Mouse (Mus musculus) thymus, adult 2 months (tissue): Measurements from ENCODE around the gene Lrrfip2. TPM values are rescaled to one million over a fixed set of nuclear protein-coding genes. Genes with fewer than 3 reads are reported as not detected.
A peak's percentile ranks its signal among the peaks of the same experiment; 100 is the strongest.

Source experiments
- DNase-seq: peaks from one replicate; pipeline ENCODE4 v3.0.0; 2021
- H3K27ac ChIP-seq: fragments of 200-500 bp; 2 replicates; pipeline ENCODE4 v1.5.1; 2012; ENCODE audit warnings: low read length, control low read depth; ENCODE audit not compliant: control insufficient read depth, insufficient read depth
- H3K27me3 ChIP-seq: fragments of 200-500 bp; 2 replicates; pipeline ENCODE4 v1.6.1; 2012; ENCODE audit warnings: mild to moderate bottlenecking, low read length, moderate library complexity, mixed read lengths; ENCODE audit not compliant: control insufficient read depth, insufficient read depth
- H3K36me3 ChIP-seq: fragments of 200-500 bp; 2 replicates; pipeline ENCODE4 v1.6.1; 2012; ENCODE audit warnings: mild to moderate bottlenecking, low read length, moderate library complexity; ENCODE audit not compliant: control insufficient read depth, insufficient read depth
- H3K4me1 ChIP-seq: fragments of 200-500 bp; replicated peaks from 2 replicates; pipeline ENCODE4 v1.6.1; 2012; ENCODE audit warnings: low read length; ENCODE audit not compliant: control insufficient read depth, insufficient read depth
- H3K4me3 ChIP-seq: fragments of 200-500 bp; 2 replicates; pipeline ENCODE4 v1.5.1; 2012; ENCODE audit warnings: mild to moderate bottlenecking, low read length, control low read depth, moderate library complexity; ENCODE audit not compliant: control insufficient read depth, insufficient read depth
- CTCF ChIP-seq: fragments of 200-500 bp; IDR thresholded peaks from 2 replicates; pipeline ENCODE4 v1.5.1; 2012; ENCODE audit warnings: mild to moderate bottlenecking, control low read depth, low read length, moderate library complexity, borderline replicate concordance; ENCODE audit not compliant: control insufficient read depth, poor library complexity, insufficient read depth; ENCODE audit errors: extremely low read depth
- POLR2A ChIP-seq: fragments of 200-500 bp; IDR thresholded peaks from 2 replicates; pipeline ENCODE4 v1.6.1; 2012; ENCODE audit warnings: mild to moderate bottlenecking, low read length, control low read depth, moderate library complexity; ENCODE audit not compliant: control insufficient read depth, poor library complexity, insufficient read depth; ENCODE audit errors: extremely low read depth
- WGBS: fragments of 180-500 bp; shearing (Covaris S2); methylation state at CpG from one replicate; pipeline ENCODE4 v1.1.7; 2018; 5-methylcytosine and 5-hydroxymethylcytosine counted together
- polyA plus RNA-seq: library from polyadenylated mRNA; depleted of rRNA; stranded (reverse); fragments of >200 nt; gene quantifications from 2 replicates; pipeline ENCODE4 v1.2.3, GENCODE M21; 2012

Lrrfip2 gene
- polyA plus RNA-seq, 1 experiment = 8.4 TPM

DNA sequence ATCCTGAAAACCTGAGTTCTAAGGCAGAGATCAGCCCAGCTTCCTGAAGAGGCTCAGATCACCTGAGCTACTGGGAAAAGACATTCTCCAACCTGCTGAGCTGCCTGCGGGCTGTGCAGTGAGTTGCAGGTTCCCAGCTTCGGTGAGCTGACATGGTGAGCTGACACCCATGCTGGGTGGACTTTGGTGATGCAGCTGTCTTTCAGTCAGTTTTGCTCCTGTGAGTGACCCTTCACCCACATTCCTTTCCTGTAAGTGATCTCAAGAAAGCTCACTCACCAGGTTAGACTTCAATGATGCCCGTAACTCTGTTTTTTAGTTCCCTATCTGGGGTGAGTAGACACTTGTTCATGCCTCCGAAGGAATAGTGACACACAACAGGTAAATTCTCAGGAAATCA is 32.1 kb upstream of the Lrrfip2 start:
- no peak for TF ChIP-seq POLR2A
- TF ChIP-seq CTCF = no peak
- H3K27me3 ChIP-seq = no peaks in the 10 kb centered on the region

DNA sequence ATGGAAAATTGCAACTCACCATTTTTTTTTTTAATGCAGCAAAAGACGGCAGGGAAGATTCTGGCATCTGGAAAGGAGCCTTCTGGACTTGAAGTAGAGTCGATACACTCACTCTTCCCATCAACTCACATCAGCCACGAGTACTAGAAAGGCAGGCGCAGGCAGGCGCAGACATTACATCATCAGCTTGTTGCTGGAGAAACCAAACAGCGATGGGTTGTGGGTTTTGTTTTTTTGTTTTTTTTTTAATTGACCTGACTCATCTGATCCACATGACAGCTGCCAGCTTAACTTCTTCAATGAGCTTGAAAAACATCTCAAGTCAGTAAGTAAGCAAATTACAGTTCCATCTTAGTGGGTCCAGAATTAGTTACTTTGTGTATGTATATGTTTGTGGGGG is 31.3 kb upstream of the Lrrfip2 start:
- no peak for DNase-seq
- 75% methylated on average over 6 of the region's 6 CpGs for WGBS
- no peaks in the 10 kb centered on the region for H3K4me1 ChIP-seq

More for the DNA sequence above, 32.1 kb upstream of the Lrrfip2 start:
- no peak overlapping the region for H3K4me3 ChIP-seq
- no peak for DNase-seq
- H3K4me1 ChIP-seq = 0 out of 2 replicates have a peak, but pooled peaks cover 4% of the 10 kb centered on the region
- WGBS = 65% methylated on average over 4 of the region's 4 CpGs
- no peak overlapping the region for H3K27ac ChIP-seq
- no peaks in the 10 kb centered on the region for H3K36me3 ChIP-seq

DNA sequence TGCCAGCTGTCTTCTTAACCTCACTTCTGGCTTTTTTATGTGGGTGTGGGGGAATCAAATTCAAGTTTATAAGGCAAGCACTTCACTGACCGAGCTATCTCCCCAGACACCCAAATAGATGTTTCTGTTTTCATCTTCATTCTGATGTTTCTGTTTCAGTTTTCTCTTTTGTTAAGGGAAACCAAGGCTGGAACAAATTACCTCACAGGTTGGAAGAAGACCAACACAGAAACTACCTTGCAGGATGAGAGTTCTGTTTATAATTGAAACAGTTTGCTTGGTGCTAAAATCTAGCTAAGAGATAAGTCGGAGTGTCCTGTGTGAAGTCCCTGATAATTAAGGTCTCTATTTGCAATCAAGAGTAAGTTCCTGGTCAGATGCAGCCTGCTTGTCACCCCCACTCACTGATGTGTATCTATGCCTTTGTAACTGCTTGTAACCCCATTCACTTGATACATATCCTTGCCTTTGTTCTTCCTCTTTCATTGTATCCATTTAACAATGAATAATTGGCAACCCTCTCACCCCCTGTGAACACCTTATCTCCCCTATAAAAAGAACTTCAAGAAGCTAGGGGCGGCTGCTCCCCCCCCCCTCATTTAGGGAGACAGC is 30.3 kb upstream of the Lrrfip2 start:
- no peak overlapping the region for H3K27ac ChIP-seq
- WGBS = 80% methylated on average over 3 of the region's 3 CpGs
- no peak for TF ChIP-seq CTCF
- no peak for TF ChIP-seq POLR2A
- H3K27me3 ChIP-seq = no peaks in the 10 kb centered on the region
- H3K4me3 ChIP-seq = no peak overlapping the region
- DNase-seq = no peak
- no peaks in the 10 kb centered on the region for H3K36me3 ChIP-seq
- H3K4me1 ChIP-seq = no peaks in the 10 kb centered on the region

More for the DNA sequence above, 31.3 kb upstream of the Lrrfip2 start:
- no peak overlapping the region for H3K27ac ChIP-seq
- no peak for TF ChIP-seq POLR2A
- TF ChIP-seq CTCF = no peak
- H3K36me3 ChIP-seq = no peaks in the 10 kb centered on the region
- no peak overlapping the region for H3K4me3 ChIP-seq
- no peaks in the 10 kb centered on the region for H3K27me3 ChIP-seq

DNA sequence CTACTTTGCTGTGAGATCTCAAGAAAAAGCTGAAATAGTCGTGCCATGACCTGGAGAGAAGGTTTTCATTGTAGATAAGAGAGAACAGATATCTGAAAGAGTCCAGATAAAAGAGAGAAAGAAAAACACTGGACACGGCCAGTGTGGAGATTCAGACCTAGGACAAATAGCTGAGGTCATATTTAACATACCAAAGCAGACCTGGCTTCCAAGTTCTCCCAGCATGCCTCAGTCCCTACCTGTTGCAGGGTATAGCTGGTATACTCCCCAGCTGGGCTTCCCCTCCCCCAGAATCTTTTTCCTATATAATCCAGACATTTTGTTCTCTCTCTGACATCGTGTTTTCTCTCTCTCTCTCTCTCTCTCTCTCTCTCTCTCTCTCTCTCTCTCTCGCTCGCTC is 29.4 kb upstream of the Lrrfip2 start:
- DNase-seq = no peak
- Histone ChIP-seq H3K4me1 (no peaks in the 10 kb centered on the region), H3K4me3 (no peak overlapping the region), H3K27me3 (no peaks in the 10 kb centered on the region), H3K27ac (no peak overlapping the region), H3K36me3 (no peaks in the 10 kb centered on the region)
- 69% methylated on average over 5 of the region's 5 CpGs for WGBS
- TF ChIP-seq CTCF (no peak), POLR2A (no peak)

DNA sequence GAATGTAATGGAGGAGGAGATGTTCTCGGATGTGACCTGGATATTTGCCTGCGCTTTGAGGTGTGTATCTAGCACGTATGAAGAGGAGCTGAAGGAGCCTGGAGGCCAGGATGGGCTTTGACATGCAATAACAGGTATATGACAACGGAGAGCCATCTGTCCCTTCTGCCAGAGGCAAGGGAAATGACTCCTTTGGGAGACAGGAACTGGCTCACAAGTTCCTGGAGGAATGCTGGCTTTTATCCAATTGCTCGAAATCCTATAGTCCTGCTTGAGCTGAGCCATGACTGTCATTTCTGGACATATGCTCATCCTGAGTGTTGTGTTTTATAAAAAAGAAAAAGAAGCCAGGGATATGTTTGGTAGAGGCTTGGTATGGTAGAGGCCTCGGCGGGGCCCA is 28.5 kb upstream of the Lrrfip2 start:
- WGBS = 87% methylated on average over 7 of the region's 7 CpGs
- H3K27ac ChIP-seq = no peak overlapping the region
- no peaks in the 10 kb centered on the region for H3K36me3 ChIP-seq
- H3K4me3 ChIP-seq = no peak overlapping the region
- no peak for DNase-seq
- H3K27me3 ChIP-seq = no peaks in the 10 kb centered on the region
- TF ChIP-seq POLR2A = no peak
- no peak for TF ChIP-seq CTCF
- no peaks in the 10 kb centered on the region for H3K4me1 ChIP-seq

DNA sequence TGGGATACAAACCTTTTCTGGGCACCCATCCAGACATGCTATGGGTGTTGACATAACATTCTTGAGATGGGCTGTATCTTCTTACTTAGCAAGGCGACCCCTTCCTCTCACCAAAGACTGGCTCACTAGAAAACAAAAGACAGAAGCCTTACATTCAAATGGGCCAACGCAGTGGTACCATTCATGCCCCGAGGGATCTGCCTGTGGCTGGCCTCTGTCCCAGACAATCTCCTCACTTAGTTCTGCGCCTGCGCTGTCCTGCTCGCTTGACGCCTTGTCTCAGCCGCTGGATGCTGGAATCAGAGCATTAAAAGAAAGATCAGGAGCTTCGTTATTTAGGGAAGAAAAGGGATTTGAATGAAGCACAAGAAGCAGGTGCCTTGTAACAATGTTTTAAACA is 24.7 kb upstream of the Lrrfip2 start:
- Histone ChIP-seq H3K36me3 (no peaks in the 10 kb centered on the region), H3K4me3 (no peak overlapping the region), H3K27ac (no peak overlapping the region), H3K27me3 (no peaks in the 10 kb centered on the region), H3K4me1 (no peaks in the 10 kb centered on the region)
- no peak for DNase-seq
- TF ChIP-seq POLR2A = no peak
- no peak for TF ChIP-seq CTCF
- WGBS = 81% methylated on average over 9 of the region's 9 CpGs

DNA sequence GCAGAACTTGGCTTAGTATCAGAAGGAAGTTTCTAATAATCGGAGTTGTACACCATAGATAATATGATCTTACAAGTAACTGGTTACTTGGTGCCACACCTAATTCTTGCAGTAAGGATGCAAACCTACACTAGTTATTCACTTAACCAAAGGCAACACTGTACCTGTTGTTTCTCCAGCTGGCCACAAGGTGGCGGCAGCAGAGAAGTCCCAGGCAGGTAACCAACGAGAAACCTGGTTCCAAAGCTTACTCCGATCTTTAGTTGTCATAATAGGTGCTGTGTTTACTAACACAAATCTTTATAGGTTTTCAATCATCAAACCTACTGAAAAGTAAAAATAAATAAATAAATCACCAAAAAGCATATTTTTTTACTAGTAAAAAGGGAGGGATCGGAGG is 24.3 kb upstream of the Lrrfip2 start:
- Histone ChIP-seq H3K4me3 (no peak overlapping the region), H3K27ac (no peak overlapping the region), H3K4me1 (no peaks in the 10 kb centered on the region), H3K27me3 (no peaks in the 10 kb centered on the region), H3K36me3 (no peaks in the 10 kb centered on the region)
- 32% methylated on average over 5 of the region's 5 CpGs for whole genome bisulfite sequencing
- peak; percentile 60 for DNase-seq
- TF ChIP-seq POLR2A (no peak), CTCF (no peak)
